Comparison of ENCODE assay signal across 8 mouse cellular contexts in genomic region chr12:59095104-59096025, GRCm38 (mm10). TPM values are rescaled to one million over a fixed set of nuclear protein-coding genes. Genes with fewer than 3 reads are reported as not detected.
DNase-seq lines count a peak whose midpoint lies in the region; ATAC-seq and TF ChIP-seq lines count a peak whose summit lies in the region.

TSS of gene Mia2 (plus strand) at chr12:59095799.

- H3K36me3 ChIP-seq in ES-Bruce4 (ENCODE audit: control insufficient read depth, insufficient read depth, low read length, poor library complexity, severe bottlenecking), result no peaks in the 10 kb centered on the region
- no peaks in the 10 kb centered on the region for H3K36me3 ChIP-seq in intestine, embryonic 14.5 days (ENCODE audit: control insufficient read depth, insufficient read depth, low read length)
- H3K36me3 ChIP-seq in limb, embryonic 12.5 days, result no peaks in the 10 kb centered on the region
- no peaks in the 10 kb centered on the region for H3K36me3 ChIP-seq in midbrain, postnatal 0 days (ENCODE audit: insufficient read depth, low read length)

- no peak for TF ChIP-seq POLR2A in ES-Bruce4 (IDR thresholded peaks at IDR 0.05; ENCODE audit: insufficient read depth, low read length)

- TF ChIP-seq EP300 in ES-Bruce4 (IDR thresholded peaks at IDR 0.05; ENCODE audit: insufficient read depth, low read depth, low read length), result no peak

- peak; percentile 97 for ATAC-seq in intestine, embryonic 14.5 days (replicated peaks; ENCODE audit: low FRiP score, low TSS enrichment, low read depth)
- ATAC-seq in limb, embryonic 12.5 days (ENCODE audit: insufficient number of reproducible peaks, insufficient read depth, low FRiP score, low TSS enrichment, low read depth), result no peak
- no peak for ATAC-seq in midbrain, postnatal 0 days (ENCODE audit: low FRiP score)

- no peak within 1 kb of the TSS for H3K4me3 ChIP-seq in ES-Bruce4 (ENCODE audit: low read depth, low read length)
- H3K4me3 ChIP-seq in intestine, embryonic 14.5 days (ENCODE audit: low read depth, low read length), result peak within 1 kb of the TSS; percentile 31
- H3K4me3 ChIP-seq in limb, embryonic 12.5 days (replicated peaks), result no peak within 1 kb of the TSS
- H3K4me3 ChIP-seq in midbrain, postnatal 0 days (ENCODE audit: low read depth, low read length), result no peak within 1 kb of the TSS

- peak in 1 of 2 experiments; percentile 8 for DNase-seq in adrenal gland, postnatal 36 days
- no peak for DNase-seq in gastrocnemius, postnatal 25 days
- DNase-seq in intestine, embryonic 14.5 days (ENCODE audit: low spot score), result peak; percentile 70
- no peak for DNase-seq in midbrain, postnatal 0 days (ENCODE audit: low spot score)
- DNase-seq in spleen, postnatal 36 days (ENCODE audit: low spot score in 2 of 2), result no peak
- DNase-seq in cerebellum, postnatal 10 days, result no peak

- no peak within 1 kb of the TSS for H3K9ac ChIP-seq in ES-Bruce4 (ENCODE audit: low read depth, poor library complexity, severe bottlenecking)
- H3K9ac ChIP-seq in intestine, embryonic 14.5 days (ENCODE audit: low read length), result peak within 1 kb of the TSS; percentile 25; the same call in 1 of the 2 replicates
- no peak within 1 kb of the TSS for H3K9ac ChIP-seq in limb, embryonic 12.5 days (replicated peaks)
- no peak within 1 kb of the TSS for H3K9ac ChIP-seq in midbrain, postnatal 0 days (replicated peaks; ENCODE audit: low read length, poor library complexity, severe bottlenecking)

- TF ChIP-seq CTCF in ES-Bruce4 (IDR thresholded peaks at IDR 0.05; ENCODE audit: low read depth, low read length), result no peak
- TF ChIP-seq CTCF in midbrain, postnatal 0 days (IDR thresholded peaks at IDR 0.05), result no peak

- WGBS in intestine, embryonic 14.5 days, result 67% methylated on average over 19 of the region's 19 CpGs
- WGBS in limb, embryonic 12.5 days, result 84% methylated on average over 19 of the region's 19 CpGs
- WGBS in midbrain, postnatal 0 days, result 85% methylated on average over 19 of the region's 19 CpGs

- no peaks in the 10 kb centered on the region for H3K27me3 ChIP-seq in ES-Bruce4 (ENCODE audit: control insufficient read depth, insufficient read depth, low read length, poor library complexity, severe bottlenecking)
- H3K27me3 ChIP-seq in intestine, embryonic 14.5 days (replicated peaks; ENCODE audit: control insufficient read depth, insufficient read depth, low read length), result no peaks in the 10 kb centered on the region
- H3K27me3 ChIP-seq in limb, embryonic 12.5 days, result no peaks in the 10 kb centered on the region
- H3K27me3 ChIP-seq in midbrain, postnatal 0 days (ENCODE audit: insufficient read depth, low read length), result no peaks in the 10 kb centered on the region

- peak within 1 kb of the TSS; percentile 30; the same call in 1 of the 2 replicates for H3K4me2 ChIP-seq in intestine, embryonic 14.5 days (ENCODE audit: low read length)
- no peak within 1 kb of the TSS for H3K4me2 ChIP-seq in limb, embryonic 12.5 days
- H3K4me2 ChIP-seq in midbrain, postnatal 0 days (ENCODE audit: low read depth, low read length, poor library complexity, severe bottlenecking), result no peak within 1 kb of the TSS

- H3K4me1 ChIP-seq in ES-Bruce4 (ENCODE audit: control insufficient read depth, insufficient read depth, low read length), result no peaks in the 10 kb centered on the region
- H3K4me1 ChIP-seq in intestine, embryonic 14.5 days (replicated peaks; ENCODE audit: control insufficient read depth, insufficient read depth, low read length), result no peaks in the 10 kb centered on the region
- H3K4me1 ChIP-seq in limb, embryonic 12.5 days (replicated peaks), result no peaks in the 10 kb centered on the region
- no peaks in the 10 kb centered on the region for H3K4me1 ChIP-seq in midbrain, postnatal 0 days (ENCODE audit: insufficient read depth, low read length)

- no peaks in the 10 kb centered on the region for H3K9me3 ChIP-seq in ES-Bruce4 (replicated peaks; ENCODE audit: control insufficient read depth, insufficient read depth, low read length, poor library complexity, severe bottlenecking)
- no peaks in the 10 kb centered on the region for H3K9me3 ChIP-seq in intestine, embryonic 14.5 days (ENCODE audit: control insufficient read depth, low read length)
- no peaks in the 10 kb centered on the region for H3K9me3 ChIP-seq in limb, embryonic 12.5 days
- no peaks in the 10 kb centered on the region for H3K9me3 ChIP-seq in midbrain, postnatal 0 days (ENCODE audit: low read length)

- H3K27ac ChIP-seq in ES-Bruce4 (ENCODE audit: insufficient read depth, low read length), result no peak within 1 kb of the TSS
- peak within 1 kb of the TSS; percentile 78 for H3K27ac ChIP-seq in intestine, embryonic 14.5 days (ENCODE audit: low read depth)
- no peak within 1 kb of the TSS for H3K27ac ChIP-seq in limb, embryonic 12.5 days
- no peak within 1 kb of the TSS for H3K27ac ChIP-seq in midbrain, postnatal 0 days (ENCODE audit: low read depth, low read length)

RNA-seq across cellular contexts. Expression of gene Mia2, which starts in this region (rescaled TPM):
- polyA plus RNA-seq in ES-Bruce4 (2011; ENCODE audit: insufficient read depth, insufficient read length, low read depth, missing spikeins), result 73.7 and 75.9 TPM in 2 replicates
- total RNA-seq in adrenal gland, postnatal 36 days (2021), result 100 to 1,000 TPM; 107 to 159 TPM
- 10 to 100 TPM; 88.3 to 97.4 TPM for total RNA-seq in gastrocnemius, postnatal 25 days (2021)
- 70.9 and 75.2 TPM in 2 replicates for polyA plus RNA-seq in intestine, embryonic 14.5 days (2014; fragmentation: Nextera tagmentation; extraction: Ambion mirVana)
- 65.0 and 72.8 TPM in 2 replicates for polyA plus RNA-seq in limb, embryonic 12.5 days (2016; fragmentation: Nextera tagmentation; extraction: Ambion mirVana)
- total RNA-seq in midbrain, postnatal 0 days (2014; rRNA removed), result 21.6 and 36.1 TPM in 2 replicates
- 24.7 and 34.2 TPM in 2 replicates for polyA plus RNA-seq in midbrain, postnatal 0 days (2015; fragmentation: Nextera tagmentation; extraction: Ambion mirVana)
